Mouse (Mus musculus) ES-Bruce4 (cell line): ENCODE results near the gene Pgam1. TPM values are rescaled to one million over a fixed set of nuclear protein-coding genes. Genes with fewer than 3 reads are reported as not detected.

ENCODE experiments used
- H3K27ac ChIP-seq: 2 replicates; pipeline ENCODE4 v1.5.1; 2012; ENCODE audit warnings: low read length, inconsistent platforms; ENCODE audit not compliant: insufficient read depth
- H3K27me3 ChIP-seq: 2 replicates; pipeline ENCODE4 v1.6.1; 2012; ENCODE audit warnings: mild to moderate bottlenecking, low read length, inconsistent platforms; ENCODE audit not compliant: control insufficient read depth, poor library complexity, insufficient read depth, severe bottlenecking
- H3K36me3 ChIP-seq: 2 replicates; pipeline ENCODE4 v1.6.1; 2012; ENCODE audit warnings: inconsistent platforms, mild to moderate bottlenecking, low read length, moderate library complexity; ENCODE audit not compliant: control insufficient read depth, poor library complexity, insufficient read depth, severe bottlenecking
- H3K4me1 ChIP-seq: one replicate; pipeline ENCODE4 v1.8.1; 2011; ENCODE audit warnings: low read length; ENCODE audit not compliant: control insufficient read depth, insufficient read depth
- H3K4me3 ChIP-seq: 2 replicates; pipeline ENCODE4 v1.5.1; 2011; ENCODE audit warnings: low read depth, mild to moderate bottlenecking, low read length
- H3K9ac ChIP-seq: 2 replicates; pipeline ENCODE4 v1.6.1; 2012; ENCODE audit warnings: low read depth, mild to moderate bottlenecking, inconsistent platforms; ENCODE audit not compliant: poor library complexity, severe bottlenecking
- H3K9me3 ChIP-seq: replicated peaks from 2 replicates; pipeline ENCODE4 v1.6.1; 2012; ENCODE audit warnings: mild to moderate bottlenecking, low read length, inconsistent platforms; ENCODE audit not compliant: control insufficient read depth, poor library complexity, insufficient read depth, severe bottlenecking
- CTCF ChIP-seq: IDR thresholded peaks from one replicate; pipeline ENCODE4 v1.8.1; 2011; ENCODE audit warnings: low read depth, low read length
- EP300 ChIP-seq: IDR thresholded peaks from 2 replicates; pipeline ENCODE4 v1.6.1; 2011; ENCODE audit warnings: low read depth, low read length; ENCODE audit not compliant: insufficient read depth
- POLR2A ChIP-seq: IDR thresholded peaks from one replicate; pipeline ENCODE4 v1.8.1; 2011; ENCODE audit warnings: low read length; ENCODE audit not compliant: insufficient read depth
- polyA plus RNA-seq: library from polyadenylated mRNA; stranded (reverse); fragments of >200 nt; gene quantifications from 2 replicates; pipeline ENCODE4 v1.2.4, GENCODE M21; 2011; ENCODE audit warnings: low read depth; ENCODE audit not compliant: missing spikeins, insufficient read depth, insufficient read length

The Pgam1 gene
- polyA plus RNA-seq, 1 experiment: 681 TPM

- Histone ChIP-seq H3K4me1 (no peaks in the 10 kb centered on the region), H3K9me3 (no peaks in the 10 kb centered on the region), H3K27me3 (no peaks in the 10 kb centered on the region), H3K9ac (no peak overlapping the region), H3K4me3 (no peak overlapping the region), H3K36me3 (peaks cover 50% of the 10 kb centered on the region), H3K27ac (no peak overlapping the region)
- TF ChIP-seq EP300 (no peak), POLR2A (no peak), CTCF (no peak)
Observed at GRCm38 (mm10) chr19:41915294-41915693, 3.6 kb downstream of the Pgam1 start.

DNA sequence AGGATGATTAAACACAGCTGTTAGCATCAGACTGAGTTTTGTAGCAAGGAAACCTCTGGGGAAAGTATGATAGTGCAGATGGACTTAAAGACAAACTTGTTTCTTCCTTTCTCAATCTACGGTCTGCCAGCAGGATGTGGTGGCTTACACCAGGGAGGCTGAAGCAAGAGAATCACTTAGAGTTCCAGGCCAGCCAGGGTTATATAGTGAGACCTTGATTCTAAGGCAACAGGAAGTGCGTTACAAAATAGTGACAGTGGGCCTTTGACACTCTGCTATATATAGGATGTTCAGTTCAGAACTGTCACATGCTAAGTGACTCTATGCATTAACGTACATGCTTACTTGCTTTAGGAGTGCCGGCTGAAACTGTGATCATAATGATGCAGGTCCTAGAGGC, 5.1 kb downstream of the Pgam1 start:
- Histone ChIP-seq H3K9me3 (no peaks in the 10 kb centered on the region), H3K4me3 (no peak overlapping the region), H3K4me1 (no peaks in the 10 kb centered on the region), H3K9ac (no peak overlapping the region), H3K27ac (no peak overlapping the region), H3K27me3 (no peaks in the 10 kb centered on the region), H3K36me3 (peaks cover 50% of the 10 kb centered on the region)
- TF ChIP-seq CTCF (no peak), EP300 (no peak), POLR2A (no peak)

- Histone ChIP-seq H3K27ac (peak overlapping the region; percentile 33; the same call in 1 of the 2 replicates), H3K9ac (no peak overlapping the region), H3K4me1 (no peaks in the 10 kb centered on the region), H3K27me3 (no peaks in the 10 kb centered on the region), H3K4me3 (no peak overlapping the region), H3K36me3 (peaks cover 58% of the 10 kb centered on the region), H3K9me3 (no peaks in the 10 kb centered on the region)
- TF ChIP-seq CTCF: no peak
- no peak for TF ChIP-seq POLR2A
- TF ChIP-seq EP300: no peak
Observed at GRCm38 (mm10) chr19:41919471-41919870, 7.7 kb downstream of the Pgam1 start.

GRCm38 (mm10) chr19:41920412-41921067, 8.8 kb downstream of the Pgam1 start:
- Histone ChIP-seq H3K9ac (no peak overlapping the region), H3K4me1 (no peaks in the 10 kb centered on the region), H3K4me3 (no peak overlapping the region), H3K27ac (no peak overlapping the region), H3K27me3 (no peaks in the 10 kb centered on the region), H3K9me3 (no peaks in the 10 kb centered on the region), H3K36me3 (peaks cover 53% of the 10 kb centered on the region)
- TF ChIP-seq POLR2A (no peak), EP300 (no peak), CTCF (no peak)

GRCm38 (mm10) chr19:41932686-41933085, 21.0 kb downstream of the Pgam1 start:
- H3K27me3 ChIP-seq: no peaks in the 10 kb centered on the region
- peak overlapping the region; percentile 90 for H3K4me3 ChIP-seq
- H3K9ac ChIP-seq: peak overlapping the region; percentile 52
- H3K4me1 ChIP-seq: no peaks in the 10 kb centered on the region
- no peak overlapping the region for H3K27ac ChIP-seq
- H3K9me3 ChIP-seq: no peaks in the 10 kb centered on the region
- H3K36me3 ChIP-seq: peaks cover 20% of the 10 kb centered on the region
- TF ChIP-seq EP300: no peak
- no peak for TF ChIP-seq POLR2A
- no peak for TF ChIP-seq CTCF

DNA sequence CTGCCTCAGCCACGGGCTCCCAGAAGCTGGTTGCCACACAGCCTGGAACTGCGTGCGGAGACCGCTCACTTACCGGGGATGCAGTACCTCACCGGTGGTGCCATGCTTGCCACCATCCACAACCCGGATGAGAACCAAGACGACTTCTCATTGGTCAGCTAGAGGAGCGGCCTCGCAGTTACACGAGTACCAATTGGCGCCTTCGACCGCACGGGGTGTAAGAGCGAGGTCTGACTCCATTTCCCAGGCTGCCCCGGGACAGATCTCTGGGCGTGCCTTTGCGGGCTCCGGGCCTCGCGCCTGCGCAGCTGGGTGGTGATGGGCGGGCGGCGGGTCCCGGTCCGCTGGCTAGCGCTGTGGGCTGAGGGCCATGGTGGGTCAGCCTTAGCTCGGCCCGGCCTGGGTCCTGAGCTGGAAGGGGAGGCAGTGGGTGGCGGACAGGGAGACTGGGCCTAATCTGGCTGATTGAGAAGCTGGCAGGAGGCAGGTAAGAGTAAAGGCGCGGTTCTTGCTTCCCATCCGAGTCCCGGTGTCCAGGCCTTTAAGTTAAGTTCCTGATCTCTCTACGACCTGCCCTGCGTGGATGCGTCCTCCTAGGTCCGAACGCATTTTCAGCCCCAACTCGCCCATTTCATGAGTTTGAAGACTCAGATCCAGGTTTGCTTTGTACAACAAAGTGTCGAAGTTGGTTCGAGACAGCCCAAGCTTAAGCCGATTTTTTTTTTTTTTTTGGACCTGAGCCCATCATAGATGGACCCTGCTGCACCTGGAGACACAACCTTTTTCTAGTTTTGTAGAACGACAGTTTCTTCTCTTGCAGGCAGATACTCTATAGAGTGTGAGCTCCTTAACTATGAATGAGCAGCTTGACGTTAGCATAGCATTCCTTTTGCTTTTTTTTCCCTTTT, 21.7 kb downstream of the Pgam1 start, which contains the start of the genes Exosc1 and Zdhhc16:
TSS of gene Exosc1 (minus strand) at position 245 of the 908 bp plus-strand sequence.
TSS of gene Zdhhc16 (plus strand) at position 302 of the 908 bp plus-strand sequence.
- Histone ChIP-seq H3K4me1 (no peaks in the 10 kb centered on the region), H3K9ac (peak within 1 kb of the TSS; percentile 52), H3K4me3 (peak within 1 kb of the TSS; percentile 90), H3K27ac (no peak within 1 kb of the TSS), H3K9me3 (no peaks in the 10 kb centered on the region), H3K27me3 (no peaks in the 10 kb centered on the region), H3K36me3 (peaks cover 17% of the 10 kb centered on the region)
- no peak for TF ChIP-seq CTCF
- TF ChIP-seq POLR2A: peak; percentile 51
